Mouse (Mus musculus) midbrain, embryonic 11.5 days (tissue): Measurements from ENCODE around the gene Rexo5. TPM values are rescaled to one million over a fixed set of nuclear protein-coding genes. Genes with fewer than 3 reads are reported as not detected.

Source experiments
- polyA plus RNA-seq: library from polyadenylated mRNA; unstranded; fragments of >200 nt; fragmentation: Nextera tagmentation; extraction: Ambion mirVana; gene quantifications from 2 replicates; pipeline ENCODE4 v1.2.1, GENCODE M21; 2014

The Rexo5 gene
- polyA plus RNA-seq, 1 experiment from 2014 or later, result 25.2 TPM

Other genes with a start within 250 kb of the Rexo5 start
- gene Acsm2, start 239.7 kb upstream of the Rexo5 start, polyA plus RNA-seq, result not detected in 2 replicates
- gene Acsm1, start 187.0 kb upstream of the Rexo5 start, polyA plus RNA-seq, result not detected in 2 replicates
- gene Acsm4, start 104.0 kb upstream of the Rexo5 start, polyA plus RNA-seq, result not detected in 2 replicates
- gene Thumpd1, start 73.2 kb upstream of the Rexo5 start, polyA plus RNA-seq, result 106 TPM in 2 replicates
- 0.11 and 0.19 TPM in 2 replicates for gene Acsm3, start 33.1 kb upstream of the Rexo5 start, polyA plus RNA-seq
- gene Eri2, start 52 bp downstream of the Rexo5 start, polyA plus RNA-seq, result 42.6 and 45.9 TPM in 2 replicates
- 13.1 and 14.4 TPM in 2 replicates for gene Lyrm1, start 101.9 kb downstream of the Rexo5 start, polyA plus RNA-seq
- gene Dcun1d3, start 102.3 kb downstream of the Rexo5 start, polyA plus RNA-seq, result 10.5 and 11.1 TPM in 2 replicates